Mouse (Mus musculus) T-helper 17 cell (primary cell): ENCODE data around the gene Gm5475.

Source experiments
- in situ Hi-C, 2 experiments: fragments of 300-600 bp; cut with MboI, MseI; formaldehyde crosslinking; loops; 1 replicate in 1 of 2; 2 replicates in 1 of 2; pipeline ENCODE4 v1.15.1; 2025; ENCODE audit warnings: high pct_unique_total_duplicates in 2 of 2

Gene Gm5475

GRCm38 (mm10) chr15:100413306-100413705 lies 8.6 kb upstream of the Gm5475 start:
- in situ Hi-C loops, result no loop called here

- in situ Hi-C loops, result no loop called here
These were observed 7.9 kb upstream of the Gm5475 start for GRCm38 (mm10) chr15:100414011-100414410.

GRCm38 (mm10) chr15:100414942-100415341 lies 7.0 kb upstream of the Gm5475 start:
- in situ Hi-C loops, result no loop called here

- in situ Hi-C loops, result no loop called here
These were observed 6.3 kb upstream of the Gm5475 start for GRCm38 (mm10) chr15:100415684-100416083.

- in situ Hi-C loops, result no loop called here
These were observed 4.0 kb upstream of the Gm5475 start for GRCm38 (mm10) chr15:100417854-100418450.

GRCm38 (mm10) chr15:100419311-100419710 lies 2.6 kb upstream of the Gm5475 start:
- in situ Hi-C loops, result no loop called here

GRCm38 (mm10) chr15:100419901-100420745 lies 1.8 kb upstream of the Gm5475 start:
- in situ Hi-C loops, result no loop called here

GRCm38 (mm10) chr15:100421059-100421757 lies 739 bp upstream of the Gm5475 start:
- in situ Hi-C loops, result no loop called here

- in situ Hi-C loops, result no loop called here
These were observed 529 bp downstream of the Gm5475 start for GRCm38 (mm10) chr15:100422476-100422875.

GRCm38 (mm10) chr15:100422899-100423860 lies 1.2 kb downstream of the Gm5475 start:
- in situ Hi-C loops, result no loop called here

GRCm38 (mm10) chr15:100423916-100424315 lies 2.0 kb downstream of the Gm5475 start:
- in situ Hi-C loops, result no loop called here

- in situ Hi-C loops, result no loop called here
These were observed 2.6 kb downstream of the Gm5475 start, which contains the start of gene Slc11a2 for GRCm38 (mm10) chr15:100424396-100425122. Slc11a2 (minus strand) TSS chr15:100425072.

GRCm38 (mm10) chr15:100428296-100428905 lies 6.5 kb downstream of the Gm5475 start:
- in situ Hi-C loops, result no loop called here

- in situ Hi-C loops, result loop anchor here in 1 of 2 experiments (10.0 kb wide), 1 partner anchor 1885 kb away; no protein-coding TSS in a partner anchor
These were observed 8.1 kb downstream of the Gm5475 start for GRCm38 (mm10) chr15:100429959-100430565.

- in situ Hi-C loops, result loop anchor here in 1 of 2 experiments (10.0 kb wide), 1 partner anchor 1888 kb away; no protein-coding TSS in a partner anchor
These were observed 11.3 kb downstream of the Gm5475 start for GRCm38 (mm10) chr15:100433234-100433633.

GRCm38 (mm10) chr15:100436112-100436511 lies 14.2 kb downstream of the Gm5475 start:
- in situ Hi-C loops, result loop anchor here in 1 of 2 experiments (10.0 kb wide), 1 partner anchor 1891 kb away; no protein-coding TSS in a partner anchor

- in situ Hi-C loops, result loop anchor here in 1 of 2 experiments (10.0 kb wide), 1 partner anchor 1892 kb away; no protein-coding TSS in a partner anchor
These were observed 14.6 kb downstream of the Gm5475 start for GRCm38 (mm10) chr15:100436518-100436917.

GRCm38 (mm10) chr15:100443126-100443922 lies 21.4 kb downstream of the Gm5475 start:
- in situ Hi-C loops, result loop anchor here in 1 of 2 experiments (5.0 kb wide), 1 partner anchor 116 kb away; no protein-coding TSS in a partner anchor
